Mouse (Mus musculus) C2C12 (cell line): ENCODE results near the gene Fam229a. TPM values are rescaled to one million over a fixed set of nuclear protein-coding genes. Genes with fewer than 3 reads are reported as not detected.

Experiments used
- H3K27me3 ChIP-seq: one replicate; pipeline ENCODE4 v1.6.1; 2011; ENCODE audit not compliant: control insufficient read depth, insufficient read depth, insufficient read length
- H3K36me3 ChIP-seq: one replicate; pipeline ENCODE4 v1.6.1; 2011; ENCODE audit not compliant: control insufficient read depth, insufficient read depth
- H3K4me3 ChIP-seq: one replicate; pipeline ENCODE4 v1.5.1; 2011; ENCODE audit warnings: mild to moderate bottlenecking, control low read depth; ENCODE audit not compliant: poor library complexity, insufficient read depth, severe bottlenecking
- H3K79me2 ChIP-seq: one replicate; pipeline ENCODE4 v1.6.1; 2011; ENCODE audit not compliant: control insufficient read depth, insufficient read depth
- H3K79me3 ChIP-seq: one replicate; pipeline ENCODE4 v1.6.1; 2011; ENCODE audit warnings: low read depth, control low read depth
- H3ac ChIP-seq: one replicate; pipeline ENCODE3; 2011; ENCODE audit warnings: low read depth; ENCODE audit not compliant: control insufficient read depth, insufficient read length
- CEBPB ChIP-seq: IDR thresholded peaks from one replicate; pipeline ENCODE4 v1.6.1; 2011; ENCODE audit warnings: low read depth, mild to moderate bottlenecking, control low read depth, moderate library complexity
- CTCF ChIP-seq: IDR thresholded peaks from one replicate; pipeline ENCODE4 v1.5.1; 2011; ENCODE audit not compliant: control insufficient read depth, insufficient read depth, insufficient read length
- FOSL1 ChIP-seq: IDR thresholded peaks from one replicate; pipeline ENCODE4 v1.8.0; 2011; ENCODE audit warnings: mild to moderate bottlenecking, low read length; ENCODE audit not compliant: poor library complexity, insufficient read depth, severe bottlenecking
- MAX ChIP-seq: IDR thresholded peaks from one replicate; pipeline ENCODE4 v1.6.1; 2011; ENCODE audit warnings: mild to moderate bottlenecking, control low read depth
- MYOD1 ChIP-seq: IDR thresholded peaks from one replicate; pipeline ENCODE4 v1.6.1; 2011; ENCODE audit warnings: low read depth; ENCODE audit not compliant: control insufficient read depth, insufficient read length
- MYOG ChIP-seq: IDR thresholded peaks from one replicate; pipeline ENCODE4 v1.6.1; 2011; ENCODE audit not compliant: control insufficient read depth, insufficient read length; ENCODE audit errors: extremely low read depth
- USF1 ChIP-seq: IDR thresholded peaks from one replicate; pipeline ENCODE4 v1.6.1; 2011; ENCODE audit warnings: low read depth, mild to moderate bottlenecking, control low read depth, moderate library complexity
- polyA plus RNA-seq: library from polyadenylated mRNA; unstranded; fragments of >200 nt; fragmentation: generic; extraction: Trizol; gene quantifications from one replicate; pipeline ENCODE4 v1.2.1, GENCODE M21; 2012; ENCODE audit warnings: missing spikeins

Gene Fam229a
- polyA plus RNA-seq, 1 experiment, result not detected

GRCm38 (mm10) chr4:129507434-129508236 is 16.6 kb downstream of the Fam229a start:
- H3K79me2 ChIP-seq, result no peaks in the 10 kb centered on the region
- H3ac ChIP-seq, result no peak overlapping the region
- H3K4me3 ChIP-seq, result no peak overlapping the region
- no peaks in the 10 kb centered on the region for H3K27me3 ChIP-seq
- no peaks in the 10 kb centered on the region for H3K36me3 ChIP-seq
- H3K79me3 ChIP-seq, result no peaks in the 10 kb centered on the region
- TF ChIP-seq CEBPB (no peak), MAX (no peak), USF1 (no peak), CTCF (no peak), MYOG (no peak), FOSL1 (no peak), MYOD1 (no peak)

- Histone ChIP-seq H3ac (no peak overlapping the region), H3K27me3 (no peaks in the 10 kb centered on the region), H3K4me3 (no peak overlapping the region), H3K79me2 (no peaks in the 10 kb centered on the region), H3K36me3 (no peaks in the 10 kb centered on the region), H3K79me3 (no peaks in the 10 kb centered on the region)
- no peak for TF ChIP-seq MYOD1
- TF ChIP-seq MAX, result no peak
- TF ChIP-seq MYOG, result no peak
- no peak for TF ChIP-seq CEBPB
- no peak for TF ChIP-seq FOSL1
- no peak for TF ChIP-seq USF1
- TF ChIP-seq CTCF, result no peak
Observed at GRCm38 (mm10) chr4:129508237-129508515, 17.2 kb downstream of the Fam229a start.

GRCm38 (mm10) chr4:129508834-129509600 is 18.0 kb downstream of the Fam229a start:
- no peaks in the 10 kb centered on the region for H3K36me3 ChIP-seq
- H3K79me3 ChIP-seq, result no peaks in the 10 kb centered on the region
- H3K79me2 ChIP-seq, result peaks cover 4% of the 10 kb centered on the region
- no peaks in the 10 kb centered on the region for H3K27me3 ChIP-seq
- H3K4me3 ChIP-seq, result no peak overlapping the region
- TF ChIP-seq CEBPB, result no peak
- no peak for TF ChIP-seq CTCF
- TF ChIP-seq FOSL1, result no peak
- no peak for TF ChIP-seq MAX
- TF ChIP-seq USF1, result no peak
- no peak for TF ChIP-seq MYOD1
- TF ChIP-seq MYOG, result no peak
- no peak overlapping the region for H3ac ChIP-seq

- H3ac ChIP-seq, result no peak overlapping the region
- TF ChIP-seq USF1 (no peak), MYOD1 (no peak), FOSL1 (no peak)
Observed at GRCm38 (mm10) chr4:129509650-129510049, 18.7 kb downstream of the Fam229a start.

GRCm38 (mm10) chr4:129510723-129511412 is 19.9 kb downstream of the Fam229a start:
- no peak for TF ChIP-seq MYOG
- TF ChIP-seq FOSL1, result no peak
- no peak for TF ChIP-seq USF1
- TF ChIP-seq MYOD1, result no peak
- no peak for TF ChIP-seq CEBPB
- TF ChIP-seq CTCF, result no peak
- Histone ChIP-seq H3K79me3 (peaks cover 3% of the 10 kb centered on the region), H3K27me3 (no peaks in the 10 kb centered on the region), H3K79me2 (peaks cover 20% of the 10 kb centered on the region), H3ac (no peak overlapping the region), H3K36me3 (no peaks in the 10 kb centered on the region), H3K4me3 (no peak overlapping the region)

More at GRCm38 (mm10) chr4:129509650-129510049, 18.7 kb downstream of the Fam229a start:
- Histone ChIP-seq H3K79me3 (peaks cover 2% of the 10 kb centered on the region), H3K36me3 (no peaks in the 10 kb centered on the region), H3K27me3 (no peaks in the 10 kb centered on the region), H3K4me3 (no peak overlapping the region), H3K79me2 (peaks cover 11% of the 10 kb centered on the region)
